Mouse (Mus musculus) embryonic facial prominence, embryonic 14.5 days (tissue): ENCODE results near the gene Gsx1. TPM values are rescaled to one million over a fixed set of nuclear protein-coding genes. Genes with fewer than 3 reads are reported as not detected.

ENCODE experiments used
- ATAC-seq: fragments of 200-750 bp; cut with Nextera tagmentation; 2 replicates; pipeline ENCODE4 v1.8.0; 2017; ENCODE audit warnings: low read depth, moderate number of reproducible peaks, moderate TSS enrichment
- DNase-seq: peaks from one replicate; pipeline ENCODE4 v3.0.0-alpha.2; 2015; ENCODE audit warnings: low spot score
- H3K27ac ChIP-seq: fragments of 300-500 bp; sonication (generic); replicated peaks from 2 replicates; pipeline ENCODE4 v1.5.1; 2014; ENCODE audit warnings: low read depth, mild to moderate bottlenecking, low read length, moderate library complexity
- H3K27me3 ChIP-seq: fragments of 300-500 bp; sonication (generic); replicated peaks from 2 replicates; pipeline ENCODE4 v1.6.1; 2014; ENCODE audit warnings: low read length; ENCODE audit not compliant: control insufficient read depth, insufficient read depth
- H3K36me3 ChIP-seq: fragments of 300-500 bp; sonication (generic); 2 replicates; pipeline ENCODE4 v1.6.1; 2014; ENCODE audit warnings: low read length, mixed read lengths; ENCODE audit not compliant: control insufficient read depth, insufficient read depth
- H3K4me1 ChIP-seq: fragments of 300-500 bp; sonication (generic); 2 replicates; pipeline ENCODE4 v1.6.1; 2014; ENCODE audit warnings: antibody characterized with exemption, low read length; ENCODE audit not compliant: control insufficient read depth, insufficient read depth
- H3K4me2 ChIP-seq: fragments of 300-500 bp; sonication (generic); 2 replicates; pipeline ENCODE4 v1.6.1; 2014; ENCODE audit warnings: low read depth, mild to moderate bottlenecking, low read length, moderate library complexity, mixed read lengths
- H3K4me3 ChIP-seq: fragments of 300-500 bp; sonication (generic); 2 replicates; pipeline ENCODE4 v1.5.1; 2014; ENCODE audit warnings: low read depth, mild to moderate bottlenecking, low read length
- H3K9ac ChIP-seq: fragments of 300-500 bp; sonication (generic); 2 replicates; pipeline ENCODE4 v1.6.1; 2014; ENCODE audit warnings: low read depth, mild to moderate bottlenecking, low read length, moderate library complexity, mixed read lengths
- H3K9me3 ChIP-seq: fragments of 300-500 bp; sonication (generic); 2 replicates; pipeline ENCODE4 v1.6.1; 2016; ENCODE audit warnings: low read length; ENCODE audit not compliant: control insufficient read depth
- WGBS: fragments of 180-500 bp; shearing (Covaris S2); extraction: QIAGEN DNeasy Blood & Tissue Kit; methylation state at CpG from one replicate; pipeline ENCODE4 v1.1.7; 2014; 5-methylcytosine and 5-hydroxymethylcytosine counted together
- polyA plus RNA-seq: library from polyadenylated mRNA; unstranded; fragments of >200 nt; fragmentation: Nextera tagmentation; extraction: Ambion mirVana; gene quantifications from 2 replicates; pipeline ENCODE4 v1.2.1, GENCODE M21; 2014

Gene Gsx1
- polyA plus RNA-seq, 1 experiment from 2014 or later, result not detected

GRCm38 (mm10) chr5:147170088-147170487 is 18.4 kb upstream of the Gsx1 start:
- Histone ChIP-seq H3K4me2 (no peak overlapping the region), H3K27ac (no peak overlapping the region), H3K4me1 (no peaks in the 10 kb centered on the region), H3K9ac (no peak overlapping the region), H3K27me3 (no peaks in the 10 kb centered on the region), H3K4me3 (no peak overlapping the region), H3K36me3 (no peaks in the 10 kb centered on the region), H3K9me3 (no peaks in the 10 kb centered on the region)
- DNase-seq, result no peak
- ATAC-seq, result no peak
- 86% methylated on average over 7 of the region's 7 CpGs for WGBS

- no peak for ATAC-seq
- no peak overlapping the region for H3K4me2 ChIP-seq
- WGBS, result 80% methylated on average over 3 of the region's 3 CpGs
Measured at GRCm38 (mm10) chr5:147174046-147174445, 14.4 kb upstream of the Gsx1 start.

GRCm38 (mm10) chr5:147185174-147185915 is 3.2 kb upstream of the Gsx1 start:
- H3K9ac ChIP-seq, result no peak overlapping the region
- H3K4me1 ChIP-seq, result peaks cover 12% of the 10 kb centered on the region; the same call in 1 of the 2 replicates
- no peak for ATAC-seq
- H3K27ac ChIP-seq, result no peak overlapping the region
- peaks cover 69% of the 10 kb centered on the region for H3K27me3 ChIP-seq
- peak overlapping the region; percentile 36 for H3K4me2 ChIP-seq
- WGBS, result 9% methylated on average over 16 of the region's 19 CpGs
- H3K4me3 ChIP-seq, result no peak overlapping the region
- no peaks in the 10 kb centered on the region for H3K36me3 ChIP-seq
- peaks cover 7% of the 10 kb centered on the region for H3K9me3 ChIP-seq
- no peak for DNase-seq

More at GRCm38 (mm10) chr5:147174046-147174445, 14.4 kb upstream of the Gsx1 start:
- no peaks in the 10 kb centered on the region for H3K36me3 ChIP-seq
- no peak overlapping the region for H3K27ac ChIP-seq
- no peaks in the 10 kb centered on the region for H3K9me3 ChIP-seq
- H3K9ac ChIP-seq, result no peak overlapping the region
- DNase-seq, result no peak
- H3K4me3 ChIP-seq, result no peak overlapping the region
- no peaks in the 10 kb centered on the region for H3K4me1 ChIP-seq
- peaks cover 4% of the 10 kb centered on the region; the same call in 1 of the 2 replicates for H3K27me3 ChIP-seq

- Histone ChIP-seq H3K4me2 (peak overlapping the region; percentile 36), H3K4me3 (peak overlapping the region; percentile 23), H3K9ac (no peak overlapping the region), H3K4me1 (peaks cover 12% of the 10 kb centered on the region; the same call in 1 of the 2 replicates), H3K9me3 (peaks cover 7% of the 10 kb centered on the region), H3K27ac (no peak overlapping the region), H3K36me3 (no peaks in the 10 kb centered on the region), H3K27me3 (peaks cover 76% of the 10 kb centered on the region)
- WGBS, result 2% methylated on average over 20 of the region's 26 CpGs
- DNase-seq, result peak; percentile 33
- no peak for ATAC-seq
Measured at GRCm38 (mm10) chr5:147186001-147186431, 2.5 kb upstream of the Gsx1 start.

GRCm38 (mm10) chr5:147186781-147187551 is 1.5 kb upstream of the Gsx1 start:
- Histone ChIP-seq H3K9ac (no peak overlapping the region), H3K9me3 (peaks cover 7% of the 10 kb centered on the region), H3K4me2 (peak overlapping the region; percentile 35), H3K27me3 (peaks cover 85% of the 10 kb centered on the region), H3K4me1 (peaks cover 12% of the 10 kb centered on the region; the same call in 1 of the 2 replicates), H3K27ac (no peak overlapping the region), H3K4me3 (peak overlapping the region; percentile 25), H3K36me3 (no peaks in the 10 kb centered on the region)
- ATAC-seq, result 0 out of 2 replicates have a peak, but pooled peaks have one; percentile 31
- no peak for DNase-seq
- WGBS, result under 1% methylated on average over 32 of the region's 37 CpGs

- peak overlapping the region; percentile 25 for H3K4me3 ChIP-seq
- H3K4me1 ChIP-seq, result peaks cover 12% of the 10 kb centered on the region; the same call in 1 of the 2 replicates
- H3K9me3 ChIP-seq, result peaks cover 7% of the 10 kb centered on the region
- no peaks in the 10 kb centered on the region for H3K36me3 ChIP-seq
- no peak for ATAC-seq
- no peak overlapping the region for H3K9ac ChIP-seq
- WGBS, result 3% methylated on average over 25 of the region's 25 CpGs
- DNase-seq, result no peak
- H3K4me2 ChIP-seq, result peak overlapping the region; percentile 35
- peaks cover 92% of the 10 kb centered on the region for H3K27me3 ChIP-seq
- H3K27ac ChIP-seq, result no peak overlapping the region
Measured at GRCm38 (mm10) chr5:147187552-147188170, 835 bp upstream of the Gsx1 start.

- ATAC-seq (no peak), DNase-seq (no peak)
- H3K4me1 ChIP-seq, result peaks cover 12% of the 10 kb centered on the region; the same call in 1 of the 2 replicates
- H3K27me3 ChIP-seq, result peaks cover 95% of the 10 kb centered on the region
- H3K4me2 ChIP-seq, result peak overlapping the region; percentile 53
- peak overlapping the region; percentile 31 for H3K4me3 ChIP-seq
- H3K36me3 ChIP-seq, result no peaks in the 10 kb centered on the region
- no peak overlapping the region for H3K27ac ChIP-seq
- 2% methylated on average over 25 of the region's 28 CpGs for WGBS
- H3K9me3 ChIP-seq, result no peaks in the 10 kb centered on the region
- no peak overlapping the region for H3K9ac ChIP-seq
Measured at GRCm38 (mm10) chr5:147189156-147189555, 660 bp downstream of the Gsx1 start.

- H3K27me3 ChIP-seq, result peaks cover 94% of the 10 kb centered on the region
- no peak overlapping the region for H3K4me2 ChIP-seq
- no peak overlapping the region for H3K27ac ChIP-seq
- no peak overlapping the region for H3K4me3 ChIP-seq
- peaks cover 12% of the 10 kb centered on the region; the same call in 1 of the 2 replicates for H3K4me1 ChIP-seq
- H3K9me3 ChIP-seq, result no peaks in the 10 kb centered on the region
- 3% methylated on average over 34 of the region's 46 CpGs for WGBS
- H3K9ac ChIP-seq, result no peak overlapping the region
- ATAC-seq (no peak), DNase-seq (no peak)
- no peaks in the 10 kb centered on the region for H3K36me3 ChIP-seq
Measured at GRCm38 (mm10) chr5:147189836-147190602, 1.5 kb downstream of the Gsx1 start.
